Mouse (Mus musculus) erythroblast, embryonic 14.5 days (primary cell): Measurements from ENCODE around the gene Zfp677.

ENCODE experiments used
- GATA1 ChIP-seq: IDR thresholded peaks from 2 replicates; pipeline ENCODE4 v1.6.1; 2012; ENCODE audit warnings: low read length, inconsistent platforms, mixed read lengths
- TAL1 ChIP-seq: IDR thresholded peaks from 3 replicates; pipeline ENCODE4 v1.6.1; 2012; ENCODE audit warnings: low read length, inconsistent platforms, mixed read lengths

GRCm38 (mm10) chr17:21369925-21370719 lies 13.4 kb upstream of the Zfp677 start:
- TF ChIP-seq GATA1 (no peak), TAL1 (no peak)
